Mouse (Mus musculus) limb, embryonic 14.5 days (tissue): ENCODE results near the gene Gm38394. TPM values are rescaled to one million over a fixed set of nuclear protein-coding genes. Genes with fewer than 3 reads are reported as not detected.

Experiments
- ATAC-seq: fragments of 200-750 bp; cut with Nextera tagmentation; 2 replicates; pipeline ENCODE4 v1.8.0; 2017; ENCODE audit warnings: low read depth, moderate number of reproducible peaks, moderate TSS enrichment; ENCODE audit not compliant: low FRiP score
- DNase-seq: peaks from one replicate; pipeline ENCODE4 v3.0.0-alpha.2; 2015; ENCODE audit warnings: low spot score
- H3K27ac ChIP-seq: fragments of 300-500 bp; sonication (generic); replicated peaks from 2 replicates; pipeline ENCODE4 v1.5.1; 2014; ENCODE audit warnings: low read depth, mild to moderate bottlenecking, low read length, moderate library complexity, mixed read lengths
- H3K27me3 ChIP-seq: fragments of 300-500 bp; sonication (generic); 2 replicates; pipeline ENCODE4 v1.6.1; 2014; ENCODE audit warnings: low read length, mixed read lengths; ENCODE audit not compliant: control insufficient read depth, insufficient read depth
- H3K36me3 ChIP-seq: fragments of 300-500 bp; sonication (generic); 2 replicates; pipeline ENCODE4 v1.6.1; 2014; ENCODE audit warnings: mild to moderate bottlenecking, low read length, moderate library complexity, mixed read lengths; ENCODE audit not compliant: control insufficient read depth, insufficient read depth
- H3K4me1 ChIP-seq: fragments of 300-500 bp; sonication (generic); 2 replicates; pipeline ENCODE4 v1.6.1; 2014; ENCODE audit warnings: antibody characterized with exemption, low read length, mixed read lengths; ENCODE audit not compliant: control insufficient read depth, insufficient read depth
- H3K4me2 ChIP-seq: fragments of 300-500 bp; sonication (generic); replicated peaks from 2 replicates; pipeline ENCODE4 v1.6.1; 2014; ENCODE audit warnings: low read depth, mild to moderate bottlenecking, low read length, moderate library complexity; ENCODE audit not compliant: severe bottlenecking
- H3K4me3 ChIP-seq: fragments of 300-500 bp; sonication (generic); replicated peaks from 2 replicates; pipeline ENCODE4 v1.5.1; 2014; ENCODE audit warnings: low read length
- H3K9ac ChIP-seq: fragments of 300-500 bp; sonication (generic); 2 replicates; pipeline ENCODE4 v1.6.1; 2014; ENCODE audit warnings: mild to moderate bottlenecking, low read depth, low read length, moderate library complexity; ENCODE audit not compliant: severe bottlenecking
- H3K9me3 ChIP-seq: fragments of 300-500 bp; sonication (generic); 2 replicates; pipeline ENCODE4 v1.6.1; 2016; ENCODE audit warnings: low read length; ENCODE audit not compliant: control insufficient read depth
- POLR2A ChIP-seq: fragments of 200-500 bp; IDR thresholded peaks from 2 replicates; pipeline ENCODE4 v1.8.0; 2012; ENCODE audit warnings: inconsistent platforms, mild to moderate bottlenecking, moderate library complexity, borderline replicate concordance; ENCODE audit not compliant: insufficient read depth, insufficient read length; ENCODE audit errors: extremely low read depth
- WGBS: fragments of 180-500 bp; shearing (Covaris S2); extraction: QIAGEN DNeasy Blood & Tissue Kit; methylation state at CpG from one replicate; pipeline ENCODE4 v1.1.7; 2014; 5-methylcytosine and 5-hydroxymethylcytosine counted together
- polyA plus RNA-seq, 2 experiments: library from polyadenylated mRNA; depleted of rRNA in 1 of 2; stranded (reverse) in 1 of 2; unstranded in 1 of 2; fragments of >200 nt; fragmentation: Nextera tagmentation in 1 of 2; extraction: Ambion mirVana in 1 of 2; gene quantifications; 2 replicates each; pipeline versions ENCODE4 v1.2.1 to v1.2.3; 2012 to 2014

Gene Gm38394
- polyA plus RNA-seq, 2 experiments = 10.0 to 11.4 TPM

DNA sequence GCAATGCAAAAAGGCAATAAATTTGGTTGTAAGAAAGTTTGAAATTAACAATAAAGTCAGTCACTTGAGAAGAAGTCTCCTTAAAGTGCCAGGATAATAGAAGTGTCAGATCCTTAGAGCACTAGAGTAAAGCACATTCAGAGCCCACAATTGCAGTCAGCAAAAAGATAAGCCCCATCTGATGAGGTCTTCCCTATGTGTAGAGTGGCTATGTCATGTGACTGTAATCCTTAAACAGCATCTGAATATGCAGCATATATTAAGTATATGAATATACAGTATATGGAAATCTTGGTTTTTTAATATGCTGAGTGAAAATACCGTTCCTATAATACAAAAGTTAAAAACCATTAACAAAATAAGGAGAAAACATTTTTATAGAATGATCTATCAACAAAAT lies 8.1 kb downstream of the Gm38394 start:
- H3K9ac ChIP-seq = no peak overlapping the region
- H3K9me3 ChIP-seq = no peaks in the 10 kb centered on the region
- DNase-seq (no peak), ATAC-seq (no peak)
- H3K4me1 ChIP-seq = peaks cover 16% of the 10 kb centered on the region
- no peak overlapping the region for H3K4me3 ChIP-seq
- no peaks in the 10 kb centered on the region for H3K27me3 ChIP-seq
- 91% methylated on average over 1 of the region's 1 CpGs for WGBS
- H3K4me2 ChIP-seq = no peak overlapping the region
- TF ChIP-seq POLR2A = no peak
- H3K36me3 ChIP-seq = peaks cover 41% of the 10 kb centered on the region
- H3K27ac ChIP-seq = no peak overlapping the region

GRCm38 (mm10) chr1:133650288-133651055 lies 10.6 kb downstream of the Gm38394 start:
- no peaks in the 10 kb centered on the region for H3K27me3 ChIP-seq

GRCm38 (mm10) chr1:133645652-133646051 lies 15.5 kb downstream of the Gm38394 start:
- ATAC-seq = no peak
- no peaks in the 10 kb centered on the region for H3K9me3 ChIP-seq
- WGBS = 89% methylated on average over 5 of the region's 5 CpGs

More at GRCm38 (mm10) chr1:133650288-133651055, 10.6 kb downstream of the Gm38394 start:
- 93% methylated on average over 7 of the region's 7 CpGs for WGBS
- Histone ChIP-seq H3K4me3 (no peak overlapping the region), H3K27ac (no peak overlapping the region), H3K9me3 (no peaks in the 10 kb centered on the region), H3K4me2 (no peak overlapping the region), H3K36me3 (peaks cover 41% of the 10 kb centered on the region), H3K9ac (no peak overlapping the region), H3K4me1 (no peaks in the 10 kb centered on the region)
- ATAC-seq (no peak), DNase-seq (no peak)
- TF ChIP-seq POLR2A = no peak

DNA sequence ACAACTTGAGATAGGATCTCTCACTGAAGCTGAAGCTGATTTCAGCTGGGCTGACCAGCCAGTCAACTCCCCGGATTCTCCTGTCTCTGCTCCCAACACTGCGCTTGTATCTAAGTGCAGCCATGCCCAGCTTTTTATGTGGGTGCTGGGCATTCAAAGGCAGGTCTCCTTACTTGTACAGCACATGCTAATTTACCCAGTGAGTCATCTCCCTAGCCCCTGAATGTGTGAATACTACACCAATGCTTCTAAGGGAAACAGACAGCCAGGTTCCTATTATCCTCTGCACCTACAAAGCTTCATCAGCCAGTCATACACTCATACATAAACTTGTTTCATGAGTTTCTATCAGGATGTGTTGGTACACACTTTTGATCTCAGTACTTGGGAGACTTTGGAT lies 20.0 kb downstream of the Gm38394 start:
- TF ChIP-seq POLR2A = no peak
- Histone ChIP-seq H3K27ac (no peak overlapping the region), H3K4me2 (no peak overlapping the region), H3K27me3 (no peaks in the 10 kb centered on the region), H3K9me3 (no peaks in the 10 kb centered on the region), H3K36me3 (peaks cover 98% of the 10 kb centered on the region), H3K9ac (no peak overlapping the region), H3K4me3 (no peak overlapping the region), H3K4me1 (no peaks in the 10 kb centered on the region)
- no peak for ATAC-seq
- no peak for DNase-seq
- 85% methylated on average over 2 of the region's 2 CpGs for WGBS

More at GRCm38 (mm10) chr1:133645652-133646051, 15.5 kb downstream of the Gm38394 start:
- no peak overlapping the region for H3K4me2 ChIP-seq
- H3K27ac ChIP-seq = no peak overlapping the region
- no peak overlapping the region for H3K9ac ChIP-seq
- peaks cover 66% of the 10 kb centered on the region for H3K36me3 ChIP-seq
- TF ChIP-seq POLR2A = no peak
- no peak overlapping the region for H3K4me3 ChIP-seq
- no peaks in the 10 kb centered on the region for H3K4me1 ChIP-seq
- no peaks in the 10 kb centered on the region for H3K27me3 ChIP-seq
- DNase-seq = no peak

DNA sequence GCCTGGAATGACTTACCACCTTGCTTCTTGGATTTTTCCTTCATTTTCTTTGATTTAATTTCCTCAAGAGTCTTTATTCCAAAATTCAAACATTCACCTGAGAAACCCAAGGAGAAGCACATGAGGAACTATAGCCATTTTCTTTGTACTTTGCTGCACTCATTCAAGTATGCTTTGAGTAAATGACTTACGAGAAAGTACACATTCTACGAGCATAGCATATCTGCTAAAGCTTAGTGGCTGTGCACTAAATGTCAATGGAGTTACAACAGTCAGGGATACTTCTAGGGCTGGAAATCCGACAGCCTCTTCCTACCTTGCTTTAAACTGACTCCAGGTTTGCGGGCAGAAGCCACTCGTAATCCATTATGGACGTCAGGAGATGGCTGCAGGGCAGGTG lies 22.6 kb downstream of the Gm38394 start:
- no peak overlapping the region for H3K4me2 ChIP-seq
- WGBS = 85% methylated on average over 6 of the region's 6 CpGs
- no peak overlapping the region for H3K4me3 ChIP-seq
- H3K9me3 ChIP-seq = no peaks in the 10 kb centered on the region
- H3K9ac ChIP-seq = no peak overlapping the region
- no peak for ATAC-seq
- DNase-seq = no peak
- H3K27ac ChIP-seq = no peak overlapping the region
- H3K27me3 ChIP-seq = no peaks in the 10 kb centered on the region
- peaks cover 99% of the 10 kb centered on the region for H3K36me3 ChIP-seq
- TF ChIP-seq POLR2A = no peak
- no peaks in the 10 kb centered on the region for H3K4me1 ChIP-seq
